Mouse (Mus musculus): ENCODE data around the gene Slc25a47.

DNA sequence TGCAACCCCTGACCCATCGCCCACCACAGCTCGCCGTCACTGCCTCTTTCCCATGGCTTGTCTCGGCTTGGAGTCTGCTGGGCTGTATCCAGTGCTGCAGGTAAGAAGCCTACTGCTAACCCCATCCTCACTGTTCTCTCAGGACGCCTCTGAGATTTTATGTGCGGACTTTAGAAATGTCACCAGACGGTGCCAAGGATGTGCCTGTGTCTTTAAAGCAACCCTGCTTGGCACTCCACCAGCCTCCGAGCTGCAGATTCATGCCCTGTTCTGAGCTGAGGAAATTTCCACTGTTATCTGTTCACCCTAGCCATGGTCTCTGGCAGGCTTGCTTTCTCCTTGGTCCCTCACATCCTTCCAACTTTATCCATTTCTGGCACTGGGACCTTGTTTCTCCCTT, 3.0 kb upstream of the Slc25a47 start:
- TF ChIP-seq CTCF (IDR thresholded peaks at IDR 0.05) (no peak), POLR2A (IDR thresholded peaks at IDR 0.05; ENCODE audit: insufficient read depth, low read depth, low read length) (no peak)

Data from heart, adult 2 months (tissue).